Mouse (Mus musculus): ENCODE data around the gene Acot8.

DNA sequence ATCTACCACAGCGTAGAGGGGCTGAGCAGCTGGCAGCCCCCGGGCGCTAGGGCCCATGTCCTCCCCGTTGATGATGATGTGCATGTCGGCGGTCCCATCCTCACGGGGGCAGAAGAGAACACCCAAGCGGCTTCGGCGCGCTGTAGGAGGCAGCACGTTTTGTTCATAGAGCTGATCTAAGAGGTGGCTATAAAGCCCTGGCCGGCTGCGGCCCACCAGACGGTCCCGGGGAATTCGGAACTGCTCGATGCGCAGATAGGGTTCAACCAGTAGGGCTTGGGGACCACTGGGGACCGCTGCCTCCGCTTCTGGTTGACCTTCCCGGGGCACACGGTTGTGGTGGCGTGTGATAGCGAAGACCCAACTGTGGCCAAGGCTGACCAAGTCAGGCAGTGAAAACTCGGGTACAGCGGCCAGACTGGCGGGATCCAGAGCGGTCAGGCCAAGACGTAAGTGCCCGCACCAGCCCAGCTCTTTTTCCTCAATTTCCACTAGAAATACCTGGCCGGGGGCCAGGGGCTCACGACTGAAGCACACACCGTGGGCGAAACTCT is 28.1 kb upstream of the Acot8 start, which contains the start of gene Ctsa:
- TF ChIP-seq CTCF (IDR thresholded peaks at IDR 0.05; ENCODE audit: extremely low read depth, insufficient read length, insufficient replicate concordance, low read depth, low read length) = peak; percentile 46; the same call in 1 of the 2 replicates
- no peak for TF ChIP-seq POLR2A (IDR thresholded peaks at IDR 0.05; ENCODE audit: low read depth, low read length)
